Mouse (Mus musculus) stomach, postnatal 0 days (tissue): ENCODE measurements around the gene Cand1. TPM values are rescaled to one million over a fixed set of nuclear protein-coding genes. Genes with fewer than 3 reads are reported as not detected.

Experiments used
- ATAC-seq: fragments of 200-750 bp; cut with Nextera tagmentation; 2 replicates; pipeline ENCODE4 v1.8.0; 2017; ENCODE audit not compliant: low FRiP score, low TSS enrichment
- DNase-seq: peaks from one replicate; pipeline ENCODE4 v3.0.0-alpha.2; 2016; ENCODE audit warnings: low spot score
- H3K27ac ChIP-seq: fragments of 300-500 bp; sonication (generic); replicated peaks from 2 replicates; pipeline ENCODE4 v1.5.1; 2014; ENCODE audit warnings: mild to moderate bottlenecking, control low read depth
- H3K27me3 ChIP-seq: fragments of 300-500 bp; sonication (generic); 2 replicates; pipeline ENCODE4 v1.6.1; 2014; ENCODE audit warnings: low read length; ENCODE audit not compliant: control insufficient read depth, insufficient read depth
- H3K36me3 ChIP-seq: fragments of 300-500 bp; sonication (generic); 2 replicates; pipeline ENCODE4 v1.6.1; 2014; ENCODE audit warnings: low read length, mixed read lengths; ENCODE audit not compliant: control insufficient read depth, insufficient read depth
- H3K4me1 ChIP-seq: fragments of 300-500 bp; sonication (generic); replicated peaks from 2 replicates; pipeline ENCODE4 v1.6.1; 2014; ENCODE audit warnings: antibody characterized with exemption; ENCODE audit not compliant: control insufficient read depth, insufficient read depth
- H3K4me2 ChIP-seq: fragments of 300-500 bp; sonication (generic); replicated peaks from 2 replicates; pipeline ENCODE4 v1.6.1; 2014; ENCODE audit warnings: low read depth, mild to moderate bottlenecking, control low read depth, moderate library complexity
- H3K4me3 ChIP-seq: fragments of 300-500 bp; sonication (generic); 2 replicates; pipeline ENCODE4 v1.5.1; 2014; ENCODE audit warnings: low read depth, low read length, control low read depth
- H3K9ac ChIP-seq: fragments of 300-500 bp; sonication (generic); 2 replicates; pipeline ENCODE4 v1.6.1; 2014; ENCODE audit warnings: mild to moderate bottlenecking, low read length, control low read depth, mixed read lengths
- H3K9me3 ChIP-seq: fragments of 300-500 bp; sonication (generic); 2 replicates; pipeline ENCODE4 v1.6.1; 2016; ENCODE audit warnings: low read length; ENCODE audit not compliant: control insufficient read depth
- CTCF ChIP-seq: IDR thresholded peaks from 2 replicates; pipeline ENCODE4 v1.5.1; 2016; ENCODE audit warnings: antibody characterized with exemption, low read depth, mild to moderate bottlenecking, moderate library complexity
- EP300 ChIP-seq: optimal IDR thresholded peaks from 2 replicates; pipeline ENCODE3; 2016; ENCODE audit warnings: antibody characterized with exemption
- WGBS: fragments of 180-500 bp; shearing (Covaris S2); extraction: QIAGEN DNeasy Blood & Tissue Kit; methylation state at CpG from one replicate; pipeline ENCODE4 v1.1.7; 2014; 5-methylcytosine and 5-hydroxymethylcytosine counted together
- polyA plus RNA-seq: library from polyadenylated mRNA; unstranded; fragments of >200 nt; fragmentation: Nextera tagmentation; extraction: Ambion mirVana; gene quantifications from 2 replicates; pipeline ENCODE4 v1.2.1, GENCODE M21; 2015

The Cand1 gene
- polyA plus RNA-seq, 1 experiment from 2014 or later = 15.0 TPM

DNA sequence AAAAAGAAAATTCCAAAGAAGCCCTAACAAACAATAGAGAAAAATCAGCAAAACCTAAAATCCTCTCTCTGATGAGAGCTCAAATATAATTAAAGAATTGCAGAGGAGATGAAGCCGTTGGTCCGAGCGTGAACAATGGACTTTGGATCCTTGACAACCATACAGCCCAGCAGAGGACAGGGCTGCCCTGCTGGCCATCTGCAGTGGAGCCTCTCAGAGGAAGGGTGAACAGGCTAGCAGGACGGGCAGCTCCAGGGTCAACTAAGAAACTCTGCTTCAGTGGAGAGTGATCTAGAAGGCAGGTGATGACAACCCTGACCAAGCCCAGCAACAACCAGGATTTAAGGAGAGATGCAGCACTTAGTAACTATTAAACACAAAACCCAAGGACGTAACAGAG, 18.2 kb downstream of the Cand1 start:
- Histone ChIP-seq H3K27ac (no peak overlapping the region), H3K4me2 (no peak overlapping the region), H3K4me1 (no peaks in the 10 kb centered on the region), H3K9ac (no peak overlapping the region), H3K36me3 (peaks cover 16% of the 10 kb centered on the region), H3K9me3 (no peaks in the 10 kb centered on the region), H3K27me3 (no peaks in the 10 kb centered on the region), H3K4me3 (no peak overlapping the region)
- WGBS = 59% methylated on average over 5 of the region's 5 CpGs
- no peak for TF ChIP-seq CTCF
- no peak for TF ChIP-seq EP300
- ATAC-seq = no peak
- no peak for DNase-seq

DNA sequence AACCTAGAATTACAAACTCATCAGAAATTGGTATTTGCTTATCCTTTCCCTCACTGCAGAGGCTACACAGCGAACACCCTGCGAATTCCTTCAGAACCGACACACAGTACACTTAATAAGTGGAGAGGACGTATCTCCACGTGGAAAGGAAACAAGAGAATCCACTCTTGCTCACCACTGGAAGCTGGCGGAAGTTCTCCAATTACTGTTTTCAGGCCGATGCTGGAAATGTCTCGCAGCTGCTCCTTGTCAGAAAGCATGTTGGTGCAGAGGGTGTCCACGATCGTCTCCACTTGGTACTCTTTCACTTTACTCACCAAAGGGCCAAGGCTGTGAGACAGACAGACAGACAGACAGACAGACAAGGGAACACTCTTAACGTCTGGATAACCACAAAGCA, 20.4 kb downstream of the Cand1 start:
- H3K36me3 ChIP-seq = peaks cover 10% of the 10 kb centered on the region; the same call in 1 of the 2 replicates
- no peak overlapping the region for H3K9ac ChIP-seq
- TF ChIP-seq CTCF (no peak), EP300 (no peak)
- no peak overlapping the region for H3K4me2 ChIP-seq
- no peaks in the 10 kb centered on the region for H3K4me1 ChIP-seq
- 47% methylated on average over 11 of the region's 11 CpGs for WGBS
- H3K27me3 ChIP-seq = no peaks in the 10 kb centered on the region
- DNase-seq (no peak), ATAC-seq (no peak)
- no peak overlapping the region for H3K4me3 ChIP-seq
- no peaks in the 10 kb centered on the region for H3K9me3 ChIP-seq
- H3K27ac ChIP-seq = no peak overlapping the region

- no peaks in the 10 kb centered on the region for H3K27me3 ChIP-seq
- TF ChIP-seq EP300 = no peak
- H3K9me3 ChIP-seq = no peaks in the 10 kb centered on the region
- WGBS = 88% methylated on average over 15 of the region's 15 CpGs
- no peak overlapping the region for H3K27ac ChIP-seq
- H3K4me2 ChIP-seq = no peak overlapping the region
- DNase-seq (no peak), ATAC-seq (no peak)
- H3K9ac ChIP-seq = no peak overlapping the region
- no peaks in the 10 kb centered on the region for H3K4me1 ChIP-seq
- no peak overlapping the region for H3K4me3 ChIP-seq
- peaks cover 12% of the 10 kb centered on the region for H3K36me3 ChIP-seq
These were observed 21.4 kb downstream of the Cand1 start for GRCm38 (mm10) chr10:119218274-119219080.

- TF ChIP-seq CTCF (no peak), EP300 (no peak)
- H3K27me3 ChIP-seq = no peaks in the 10 kb centered on the region
- H3K9me3 ChIP-seq = no peaks in the 10 kb centered on the region
- H3K4me2 ChIP-seq = no peak overlapping the region
- H3K4me3 ChIP-seq = no peak overlapping the region
- DNase-seq (no peak), ATAC-seq (no peak)
- peaks cover 23% of the 10 kb centered on the region for H3K36me3 ChIP-seq
- WGBS = 77% methylated on average over 5 of the region's 5 CpGs
- H3K4me1 ChIP-seq = no peaks in the 10 kb centered on the region
- no peak overlapping the region for H3K27ac ChIP-seq
- H3K9ac ChIP-seq = no peak overlapping the region
These were observed 27.4 kb downstream of the Cand1 start for GRCm38 (mm10) chr10:119212443-119212842.

DNA sequence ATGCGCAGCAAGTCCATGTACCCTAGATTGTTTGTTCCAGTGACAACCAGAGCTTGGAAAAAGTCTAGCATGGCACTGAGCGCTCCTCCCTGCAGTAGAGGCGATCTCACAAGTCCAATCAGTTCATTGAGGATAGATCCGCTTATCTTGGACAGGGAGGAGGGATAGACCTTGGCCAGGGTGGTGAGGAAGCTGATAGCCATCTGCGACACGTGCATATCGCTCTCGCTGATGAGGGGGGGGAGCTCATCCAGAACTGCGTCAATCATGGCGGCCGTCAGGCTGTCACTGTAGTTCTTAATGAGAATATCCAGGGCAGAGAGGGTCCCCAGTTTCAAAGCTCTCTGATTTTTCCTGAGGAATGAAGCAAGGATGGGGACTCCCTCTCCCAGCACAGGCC, 28.6 kb downstream of the Cand1 start:
- Histone ChIP-seq H3K36me3 (peaks cover 25% of the 10 kb centered on the region), H3K4me2 (no peak overlapping the region), H3K27ac (no peak overlapping the region), H3K9me3 (no peaks in the 10 kb centered on the region), H3K4me1 (no peaks in the 10 kb centered on the region), H3K9ac (no peak overlapping the region), H3K27me3 (no peaks in the 10 kb centered on the region), H3K4me3 (no peak overlapping the region)
- DNase-seq = no peak
- ATAC-seq = no peak
- TF ChIP-seq EP300 = no peak
- no peak for TF ChIP-seq CTCF
- WGBS = 93% methylated on average over 11 of the region's 11 CpGs

GRCm38 (mm10) chr10:119206309-119206932, 33.4 kb downstream of the Cand1 start:
- Histone ChIP-seq H3K9ac (no peak overlapping the region), H3K4me1 (no peaks in the 10 kb centered on the region), H3K4me3 (no peak overlapping the region), H3K9me3 (no peaks in the 10 kb centered on the region), H3K27me3 (no peaks in the 10 kb centered on the region), H3K4me2 (no peak overlapping the region), H3K36me3 (peaks cover 30% of the 10 kb centered on the region), H3K27ac (no peak overlapping the region)
- DNase-seq = no peak
- TF ChIP-seq CTCF (no peak), EP300 (no peak)
- WGBS = 77% methylated on average over 8 of the region's 8 CpGs
- ATAC-seq = 0 out of 2 replicates have a peak, but pooled peaks have one; percentile 34
